Mouse (Mus musculus) gastrocnemius, postnatal 10 days (tissue): ENCODE data around the gene Suds3. TPM values are rescaled to one million over a fixed set of nuclear protein-coding genes. Genes with fewer than 3 reads are reported as not detected.

ENCODE experiments used
- DNase-seq: peaks from one replicate; pipeline ENCODE4 v3.0.0; 2021; ENCODE audit warnings: mixed read lengths
- long read RNA-seq, 2 experiments: library from polyadenylated mRNA; stranded (forward); transcript quantifications; one replicate each; pipeline ENCODE4 v2.0.0; 2021
- total RNA-seq, 2 experiments: library from RNA; stranded (reverse); gene quantifications; 2 replicates each; pipeline ENCODE4 v1.2.3; 2021

The Suds3 gene
- 10 to 100 TPM; 49.3 to 53.5 TPM for total RNA-seq
- long read RNA-seq, experiment 1, partial matches to known transcripts = 3 of 73 reads
- long read RNA-seq, experiment 1, other reads (novel, unspliced or antisense) = 70 of 73 reads
- long read RNA-seq, experiment 2, partial matches to known transcripts = 5 of 71 reads
- long read RNA-seq, experiment 2, other reads (novel, unspliced or antisense) = 66 of 71 reads

DNA sequence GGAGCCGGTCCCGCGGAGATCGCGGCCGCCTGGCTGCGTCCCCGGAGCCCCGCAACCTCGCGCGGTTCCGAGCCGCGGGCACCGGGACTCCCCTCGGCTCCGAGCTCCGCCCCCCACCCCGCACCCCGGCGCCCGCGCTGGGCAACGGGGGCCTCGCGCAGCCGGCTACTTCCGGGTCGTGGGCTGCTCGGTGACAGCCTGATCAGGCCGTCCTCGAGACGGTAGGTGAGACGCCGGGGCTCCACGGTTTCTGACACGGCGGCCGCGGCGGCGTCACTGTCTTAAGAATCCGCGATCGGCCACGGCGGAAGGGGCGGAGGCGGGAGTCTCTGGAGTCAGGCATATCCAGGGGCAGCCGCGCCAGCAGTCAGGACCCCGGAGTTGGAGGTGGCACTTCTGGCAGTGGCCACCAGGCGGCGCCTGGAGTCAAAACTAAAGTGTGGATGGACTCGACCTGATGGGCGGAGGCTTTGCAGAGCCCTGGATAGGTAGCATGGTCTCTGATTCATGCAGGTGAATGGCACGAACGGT, at the start of gene Suds3:
TSS of gene Suds3 (minus strand) at position 278 of the 531 bp plus-strand sequence.
- peak; percentile 97 for DNase-seq

GRCm38 (mm10) chr5:117164923-117165322, 49.0 kb upstream of the Suds3 start:
- DNase-seq = no peak

- no peak for DNase-seq
These were observed 48.6 kb upstream of the Suds3 start for GRCm38 (mm10) chr5:117164516-117164915.

DNA sequence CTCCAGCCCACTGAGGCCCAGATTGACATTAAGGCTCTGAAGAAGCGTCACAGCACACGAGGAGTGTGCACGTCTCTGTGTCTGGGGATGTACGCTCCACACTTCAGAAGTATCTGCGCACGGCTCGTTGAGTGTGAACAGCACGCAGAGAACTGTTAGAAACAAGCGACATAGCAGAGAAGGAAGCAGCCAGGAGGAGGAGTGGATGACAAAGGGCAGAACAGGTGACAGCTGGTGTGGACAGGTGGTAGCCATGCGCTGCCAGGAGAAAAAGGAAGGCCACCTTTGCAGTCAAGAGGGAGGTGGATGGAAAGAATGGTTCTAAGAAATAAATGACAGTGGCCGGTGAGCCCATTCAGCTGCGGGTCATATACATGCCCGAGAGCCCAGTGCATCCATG, 47.9 kb upstream of the Suds3 start:
- no peak for DNase-seq

GRCm38 (mm10) chr5:117160499-117160898, 44.6 kb upstream of the Suds3 start:
- no peak for DNase-seq

DNA sequence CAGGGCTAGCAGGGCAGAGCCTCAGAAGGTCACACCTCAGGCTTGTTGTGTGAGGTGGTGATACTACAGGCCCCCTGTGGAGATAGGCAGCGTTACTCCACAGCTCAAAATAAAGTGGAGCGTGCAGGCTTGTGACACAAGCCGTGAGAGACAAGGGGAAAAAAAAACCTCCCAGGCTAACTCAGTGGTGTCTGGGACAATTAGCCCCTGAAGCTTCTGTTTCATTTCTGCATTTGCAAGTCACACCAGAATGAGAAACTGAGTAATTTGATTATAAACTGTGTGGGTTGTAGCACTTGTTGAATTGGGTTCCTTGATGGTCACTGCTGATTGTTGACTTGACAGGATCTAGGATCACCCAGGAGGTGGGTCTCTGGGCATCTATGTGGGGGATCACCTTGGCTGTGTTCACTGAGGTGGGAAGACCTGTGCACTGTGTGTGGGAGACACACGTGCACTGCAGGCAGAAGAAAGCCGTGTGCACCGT, 43.9 kb upstream of the Suds3 start:
- DNase-seq = no peak

DNA sequence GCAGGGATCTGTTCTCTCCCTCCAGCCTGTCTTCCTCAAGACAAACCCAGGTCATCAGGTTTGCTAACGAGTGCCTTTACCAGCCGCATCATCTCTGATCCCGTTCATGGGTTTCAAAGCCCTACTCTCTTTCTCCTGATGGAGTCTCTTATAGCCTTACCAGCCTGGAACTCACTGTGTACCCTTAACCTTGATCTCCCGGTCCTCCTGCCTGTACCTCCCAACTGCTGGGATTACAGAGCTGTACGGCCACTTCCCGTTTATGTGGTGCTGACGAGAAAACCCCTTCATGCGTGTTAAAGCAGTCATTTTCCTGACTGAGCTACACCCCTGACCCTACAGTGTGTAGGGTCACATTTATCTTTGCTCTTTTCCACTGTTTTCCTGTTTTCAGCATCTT, 43.4 kb upstream of the Suds3 start:
- no peak for DNase-seq

GRCm38 (mm10) chr5:117158335-117159018, 42.6 kb upstream of the Suds3 start:
- peak; percentile 28 for DNase-seq

DNA sequence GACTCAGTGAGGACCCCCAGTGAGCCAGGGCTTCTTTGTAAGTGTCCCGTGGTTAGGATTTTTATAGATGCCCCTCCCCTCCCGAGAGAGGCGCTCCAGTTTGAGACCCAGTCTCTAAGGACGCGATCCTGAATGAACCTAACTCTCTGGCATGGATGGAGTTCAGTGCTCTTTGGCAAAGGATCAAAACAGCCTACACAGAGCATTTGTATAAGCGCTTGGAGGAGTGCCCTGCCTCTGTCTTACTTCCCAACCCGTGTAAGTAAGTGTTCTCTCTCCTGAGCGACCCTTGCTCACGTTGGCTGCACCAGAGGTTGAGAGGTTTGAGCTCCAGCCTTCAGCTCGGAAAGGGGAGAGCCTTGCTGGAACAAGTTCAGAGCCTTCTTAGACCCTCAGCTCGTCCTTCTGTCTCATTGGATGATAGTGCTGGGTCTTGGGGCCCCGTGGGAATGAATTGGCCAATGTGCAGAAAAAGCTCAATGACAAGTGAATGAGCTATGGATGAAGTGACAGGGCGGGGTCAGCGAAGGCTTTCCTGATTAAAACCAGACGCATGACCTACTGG, 37.7 kb upstream of the Suds3 start:
- peak; percentile 46 for DNase-seq

DNA sequence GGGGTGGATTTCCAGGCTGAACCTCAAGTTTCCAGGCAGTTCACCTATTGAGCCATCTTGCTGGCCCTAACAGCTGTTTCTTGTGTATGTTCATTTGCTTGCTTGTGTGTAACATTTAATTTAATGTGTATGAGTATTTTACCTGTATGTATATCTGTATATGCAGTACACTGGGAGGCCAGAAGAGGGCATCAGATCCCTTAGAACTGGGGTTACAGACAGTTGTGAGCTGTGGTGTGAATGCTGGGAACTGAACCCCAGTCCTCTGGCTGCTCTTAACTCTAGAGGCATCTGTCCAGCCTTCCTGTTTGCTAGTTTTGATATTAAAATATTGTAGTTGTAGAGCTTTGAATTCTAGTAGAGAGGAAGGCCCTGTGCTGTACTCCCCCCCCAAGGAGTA, 37.0 kb upstream of the Suds3 start:
- no peak for DNase-seq

- no peak for DNase-seq
These were observed 34.2 kb upstream of the Suds3 start for GRCm38 (mm10) chr5:117150068-117150467.

DNA sequence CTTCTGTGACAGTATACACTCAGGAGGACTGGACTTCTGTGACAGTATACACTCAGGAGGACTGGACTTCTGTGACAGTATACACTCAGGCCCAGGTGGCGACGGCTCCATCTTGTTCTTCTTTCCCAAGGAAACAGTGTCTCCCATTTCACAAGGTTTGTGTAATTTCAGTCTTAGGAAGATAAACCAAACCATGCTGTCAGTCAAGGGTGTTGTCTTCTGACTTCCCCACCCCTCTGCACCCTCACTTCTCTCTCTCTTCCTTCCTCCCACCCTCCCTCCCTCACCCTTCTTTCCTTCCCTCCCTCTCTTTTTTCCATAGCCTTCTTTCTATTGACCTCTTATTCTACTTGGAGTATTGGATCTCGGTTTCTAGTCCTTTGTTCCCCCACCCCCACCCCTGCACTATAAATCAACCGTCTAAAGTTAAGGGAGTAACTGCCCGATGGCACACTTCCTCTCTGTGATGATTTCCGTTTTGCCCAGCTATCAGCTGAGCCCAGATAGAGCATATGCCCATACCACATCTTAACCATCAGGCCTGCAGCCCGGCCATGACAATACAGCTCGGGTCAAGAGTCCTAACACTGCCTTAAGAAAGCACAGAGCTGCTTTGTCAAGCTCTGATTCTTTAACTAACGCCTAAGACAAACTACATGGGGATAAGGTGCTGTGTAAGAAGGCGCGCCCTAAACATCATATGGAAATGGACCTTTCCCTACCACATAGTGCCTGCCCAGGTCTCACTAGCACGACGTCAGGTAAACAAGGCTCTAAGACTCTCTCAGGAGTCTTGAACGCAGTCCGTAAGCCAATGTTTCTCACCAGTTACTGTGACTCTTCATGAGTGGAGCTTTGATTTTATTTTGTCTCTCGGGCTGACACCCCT, 33.4 kb upstream of the Suds3 start:
- DNase-seq = no peak

GRCm38 (mm10) chr5:117147187-117148095, 31.5 kb upstream of the Suds3 start:
- DNase-seq = no peak

GRCm38 (mm10) chr5:117146165-117146564, 30.3 kb upstream of the Suds3 start:
- no peak for DNase-seq

- DNase-seq = no peak
These were observed 27.8 kb upstream of the Suds3 start for GRCm38 (mm10) chr5:117143721-117144135.

DNA sequence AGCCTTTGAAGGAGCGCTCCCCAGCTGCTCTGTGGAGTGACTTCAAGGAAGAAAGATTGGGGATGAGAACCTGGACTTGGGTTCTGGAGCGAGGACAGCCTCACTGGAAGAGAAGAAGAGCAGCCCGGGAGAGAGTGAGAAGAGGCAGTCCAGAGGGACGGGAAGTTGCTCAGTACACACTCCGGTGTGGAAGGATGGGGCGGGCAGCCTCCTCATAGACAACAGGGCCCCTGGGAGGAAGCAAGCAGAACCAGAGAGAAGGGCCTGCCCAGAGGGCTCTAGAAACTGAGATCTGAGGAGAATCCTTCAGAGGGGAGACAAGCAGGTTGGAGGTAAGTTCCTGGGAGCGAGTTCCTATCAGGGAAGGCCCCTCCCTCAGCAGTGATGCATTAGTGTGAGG, 24.5 kb upstream of the Suds3 start:
- no peak for DNase-seq

DNA sequence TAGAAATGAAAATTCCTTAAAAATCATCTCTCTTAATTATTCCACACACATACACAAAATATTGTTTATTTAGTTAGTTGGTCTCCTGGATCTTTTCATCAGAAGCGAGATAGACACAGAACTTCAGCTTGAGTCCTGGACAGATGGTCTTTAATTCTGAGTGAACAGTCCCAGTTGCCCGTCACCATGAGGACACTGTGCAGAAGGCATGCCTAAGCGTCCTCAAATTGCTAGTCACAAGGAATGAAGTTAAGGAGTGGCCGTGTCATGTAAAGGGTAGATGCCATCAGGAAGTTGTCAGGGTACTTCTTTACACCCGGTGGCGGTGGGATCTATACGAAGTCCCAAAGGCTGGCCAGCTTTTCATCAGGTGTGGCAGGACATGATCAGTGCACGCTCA, 23.9 kb upstream of the Suds3 start:
- no peak for DNase-seq

- no peak for DNase-seq
These were observed 22.5 kb upstream of the Suds3 start for GRCm38 (mm10) chr5:117138295-117138988.

GRCm38 (mm10) chr5:117137594-117137993, 21.7 kb upstream of the Suds3 start:
- DNase-seq = no peak

DNA sequence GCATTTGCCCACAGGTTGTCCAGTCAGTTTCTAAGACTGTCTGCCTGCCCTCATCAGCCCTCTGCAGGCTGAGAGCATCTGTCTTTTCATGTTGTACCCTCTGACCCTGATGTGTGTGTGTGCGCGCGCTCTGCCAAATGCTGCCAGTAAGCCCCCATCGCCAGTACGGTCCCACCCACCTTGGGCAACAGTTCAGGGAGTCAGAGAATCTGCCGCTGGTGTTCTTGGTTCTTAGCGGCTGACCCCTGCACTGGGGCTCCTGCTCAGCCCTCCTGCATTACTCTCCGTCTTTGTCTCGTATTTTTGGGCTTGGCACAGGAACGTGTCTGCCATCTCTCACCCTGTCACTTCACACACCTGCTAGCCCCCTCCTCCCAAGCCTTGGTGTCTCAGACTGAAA, 21.1 kb upstream of the Suds3 start:
- no peak for DNase-seq

- DNase-seq = no peak
These were observed 20.7 kb upstream of the Suds3 start for GRCm38 (mm10) chr5:117136570-117136969.
